ENCODE assay signal across 7 mouse cellular contexts in the genomic region with DNA sequence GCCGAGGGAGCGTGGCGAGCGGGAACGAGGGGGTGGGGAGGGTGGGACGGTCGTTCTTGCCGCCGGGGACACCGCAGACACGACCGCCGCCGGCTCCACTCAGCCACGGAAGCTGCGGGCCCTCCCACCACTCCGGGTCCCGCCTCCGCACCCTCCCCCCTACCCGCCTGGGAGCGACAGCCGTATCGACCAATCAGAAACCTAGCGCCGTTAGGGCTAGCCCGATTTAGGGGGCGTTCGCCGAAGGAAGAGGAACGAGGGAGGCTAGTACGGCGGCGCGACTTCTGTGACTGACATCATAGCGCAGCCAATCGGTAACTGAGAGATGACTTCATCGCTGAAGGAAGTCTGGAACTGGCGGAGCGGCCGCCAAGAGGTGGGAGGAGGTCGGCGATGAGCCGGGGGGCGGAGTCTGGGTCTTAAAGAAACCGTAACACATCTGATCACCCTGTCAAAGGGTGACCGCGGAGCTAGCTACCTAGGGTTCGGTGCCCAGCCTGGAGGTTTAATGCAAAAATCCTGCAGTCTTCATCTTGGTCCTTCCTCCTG. TPM values are rescaled to one million over a fixed set of nuclear protein-coding genes. Genes with fewer than 3 reads are reported as not detected.
DNase-seq lines count a peak whose midpoint lies in the region; ATAC-seq and TF ChIP-seq lines count a peak whose summit lies in the region.

A gene (minus strand): TSS at position 128 of the 549 bp plus-strand sequence.

- peak within 1 kb of the TSS; percentile 98 for H3K4me3 ChIP-seq in embryonic facial prominence, embryonic 10.5 days
- peak within 1 kb of the TSS; percentile 90 for H3K4me3 ChIP-seq in intestine, postnatal 0 days (ENCODE audit: low read depth, low read length)
- peak within 1 kb of the TSS; percentile 70 for H3K4me3 ChIP-seq in midbrain, embryonic 12.5 days
- peak within 1 kb of the TSS; percentile 94 for H3K4me3 ChIP-seq in small intestine, adult 2 months (ENCODE audit: low read depth, low read length)

- H3K4me1 ChIP-seq in embryonic facial prominence, embryonic 10.5 days: peaks cover 24% of the 10 kb centered on the region
- no peaks in the 10 kb centered on the region for H3K4me1 ChIP-seq in intestine, postnatal 0 days (replicated peaks; ENCODE audit: control insufficient read depth, insufficient read depth, low read length)
- peaks cover 16% of the 10 kb centered on the region for H3K4me1 ChIP-seq in midbrain, embryonic 12.5 days
- peaks cover 5% of the 10 kb centered on the region; the same call in 1 of the 2 replicates for H3K4me1 ChIP-seq in small intestine, adult 2 months (ENCODE audit: control insufficient read depth, insufficient read depth, insufficient read length, low read length)

- H3K4me2 ChIP-seq in intestine, postnatal 0 days (replicated peaks; ENCODE audit: low read depth): peak within 1 kb of the TSS; percentile 93
- peak within 1 kb of the TSS; percentile 93 for H3K4me2 ChIP-seq in midbrain, embryonic 12.5 days (replicated peaks)

- intact Hi-C loops in left cerebral cortex, postnatal 4 days (cut with DNase I): no loop called here

- TF ChIP-seq POLR2A in small intestine, adult 2 months (IDR thresholded peaks at IDR 0.05; ENCODE audit: low read depth, low read length): peak; percentile 30; the same call in 1 of the 2 replicates

- H3K27me3 ChIP-seq in embryonic facial prominence, embryonic 10.5 days (replicated peaks; ENCODE audit: low read depth, poor library complexity, severe bottlenecking): no peaks in the 10 kb centered on the region
- no peaks in the 10 kb centered on the region for H3K27me3 ChIP-seq in intestine, postnatal 0 days (replicated peaks; ENCODE audit: control insufficient read depth, insufficient read depth, low read length)
- H3K27me3 ChIP-seq in midbrain, embryonic 12.5 days: no peaks in the 10 kb centered on the region
- no peaks in the 10 kb centered on the region for H3K27me3 ChIP-seq in small intestine, adult 2 months (ENCODE audit: control insufficient read depth, insufficient read depth, low read length)

- peak; percentile 99 for DNase-seq in adrenal gland, postnatal 10 days
- peak; percentile 99 for DNase-seq in embryonic facial prominence, embryonic 10.5 days (ENCODE audit: low spot score)
- DNase-seq in gonadal fat pad, adult 2 months (ENCODE audit: low read depth): peak; percentile 97
- DNase-seq in left cerebral cortex, postnatal 4 days: peak; percentile 99

- no peak for TF ChIP-seq CTCF in intestine, postnatal 0 days (IDR thresholded peaks at IDR 0.05; ENCODE audit: low read depth)
- no peak for TF ChIP-seq CTCF in small intestine, adult 2 months (IDR thresholded peaks at IDR 0.05; ENCODE audit: extremely low read depth, insufficient read length, insufficient replicate concordance, low read depth, low read length)

- peak; percentile 98 for ATAC-seq in intestine, postnatal 0 days
- peak; percentile 99 for ATAC-seq in midbrain, embryonic 12.5 days (ENCODE audit: low FRiP score, low read depth)

- under 1% methylated on average over 48 of the region's 48 CpGs for WGBS in embryonic facial prominence, embryonic 10.5 days
- under 1% methylated on average over 48 of the region's 48 CpGs for WGBS in intestine, postnatal 0 days
- under 1% methylated on average over 43 of the region's 48 CpGs for WGBS in midbrain, embryonic 12.5 days
- under 1% methylated on average over 48 of the region's 48 CpGs for WGBS in small intestine, adult 2 months

- H3K9me3 ChIP-seq in embryonic facial prominence, embryonic 10.5 days: no peaks in the 10 kb centered on the region
- no peaks in the 10 kb centered on the region for H3K9me3 ChIP-seq in intestine, postnatal 0 days (ENCODE audit: control insufficient read depth)
- H3K9me3 ChIP-seq in midbrain, embryonic 12.5 days: no peaks in the 10 kb centered on the region

- peak within 1 kb of the TSS; percentile 87 for H3K27ac ChIP-seq in embryonic facial prominence, embryonic 10.5 days (replicated peaks)
- H3K27ac ChIP-seq in intestine, postnatal 0 days (ENCODE audit: low read depth, low read length): peak within 1 kb of the TSS; percentile 69
- H3K27ac ChIP-seq in midbrain, embryonic 12.5 days (replicated peaks): peak within 1 kb of the TSS; percentile 79
- peak within 1 kb of the TSS; percentile 69 for H3K27ac ChIP-seq in small intestine, adult 2 months (ENCODE audit: insufficient read depth, low read depth, low read length)

- H3K36me3 ChIP-seq in embryonic facial prominence, embryonic 10.5 days (replicated peaks): peaks cover 23% of the 10 kb centered on the region
- H3K36me3 ChIP-seq in intestine, postnatal 0 days (ENCODE audit: control insufficient read depth, insufficient read depth): 0 out of 2 replicates have a peak, but pooled peaks cover 3% of the 10 kb centered on the region
- peaks cover 11% of the 10 kb centered on the region; the same call in 1 of the 2 replicates for H3K36me3 ChIP-seq in midbrain, embryonic 12.5 days
- no peaks in the 10 kb centered on the region for H3K36me3 ChIP-seq in small intestine, adult 2 months (ENCODE audit: control insufficient read depth, insufficient read depth, low read length)

- H3K9ac ChIP-seq in intestine, postnatal 0 days (ENCODE audit: low read depth, low read length): peak within 1 kb of the TSS; percentile 83
- peak within 1 kb of the TSS; percentile 87 for H3K9ac ChIP-seq in midbrain, embryonic 12.5 days (replicated peaks)

RNA-seq across cellular contexts. Expression of the gene that starts here (rescaled TPM):
- total RNA-seq in adrenal gland, postnatal 10 days (2021): 10 to 100 TPM; 23.7 to 26.2 TPM
- 25.0 and 26.3 TPM in 2 replicates for polyA plus RNA-seq in embryonic facial prominence, embryonic 10.5 days (2016; fragmentation: Nextera tagmentation; extraction: Ambion mirVana)
- polyA plus RNA-seq in gonadal fat pad, adult 2 months (2012; rRNA removed): 15.5 and 18.2 TPM in 2 replicates
- 9.0 and 10.3 TPM in 2 replicates for polyA plus RNA-seq in intestine, postnatal 0 days (2015; fragmentation: Nextera tagmentation; extraction: Ambion mirVana)
- 10 to 100 TPM; 47.5 to 51.0 TPM for total RNA-seq in left cerebral cortex, postnatal 4 days (2021)
- polyA plus RNA-seq in midbrain, embryonic 12.5 days (2016; fragmentation: Nextera tagmentation; extraction: Ambion mirVana): 29.2 and 29.4 TPM in 2 replicates
- 16.8 and 34.5 TPM in 2 replicates for polyA plus RNA-seq in small intestine, adult 2 months (2012; rRNA removed)

Comparison
In these comparisons a context has a peak if more than half of its experiments do, and no peak if none do; other contexts are left out.
1. Peak in every context shown above with its lines: DNase-seq, ATAC-seq, H3K4me3 ChIP-seq and H3K27ac ChIP-seq.